Mouse (Mus musculus): ENCODE data around the gene Farsb.

DNA sequence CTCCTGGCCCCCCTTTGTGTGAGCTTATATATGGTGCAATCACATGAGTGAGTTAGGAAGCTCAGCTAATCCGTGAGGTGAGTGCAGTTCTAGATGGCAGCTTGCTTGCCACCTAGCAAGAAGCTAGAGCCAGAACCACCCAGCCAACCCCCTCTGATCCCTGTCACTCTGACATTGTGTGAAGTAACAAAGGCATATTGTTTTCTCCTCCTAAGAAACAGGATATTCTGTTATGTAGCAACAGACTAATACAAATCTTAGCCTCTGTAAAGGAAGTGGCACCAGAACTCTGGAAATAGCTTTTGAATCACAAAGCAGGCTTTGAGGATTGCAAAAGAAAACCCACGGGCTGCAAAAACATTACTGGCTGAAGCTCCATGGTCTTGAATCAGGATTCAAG, 4.3 kb downstream of the Farsb start:
- TF ChIP-seq CTCF (IDR thresholded peaks at IDR 0.05; ENCODE audit: low read depth) (no peak), EP300 (IDR thresholded peaks at IDR 0.05; ENCODE audit: low read depth) (no peak)

Data from liver, embryonic 14.5 days (tissue).